Mouse (Mus musculus) liver, embryonic 11.5 days (tissue): Measurements from ENCODE around the gene Sgip1. TPM values are rescaled to one million over a fixed set of nuclear protein-coding genes. Genes with fewer than 3 reads are reported as not detected.

Experiments
- ATAC-seq: fragments of 200-750 bp; cut with Nextera tagmentation; replicated peaks from 2 replicates; pipeline ENCODE4 v1.8.0; 2017; ENCODE audit warnings: moderate number of reproducible peaks, mild to moderate bottlenecking, moderate TSS enrichment, moderate library complexity; ENCODE audit not compliant: low FRiP score
- DNase-seq: peaks from one replicate; pipeline ENCODE4 v3.0.0-alpha.2; 2017; ENCODE audit warnings: low spot score
- H3K27ac ChIP-seq: fragments of 300-500 bp; sonication (generic); 2 replicates; pipeline ENCODE4 v1.5.1; 2014; ENCODE audit warnings: mild to moderate bottlenecking, low read depth, low read length, control low read depth
- H3K27me3 ChIP-seq: fragments of 300-500 bp; sonication (generic); replicated peaks from 2 replicates; pipeline ENCODE4 v1.6.1; 2014; ENCODE audit warnings: low read length, mixed read lengths; ENCODE audit not compliant: control insufficient read depth, insufficient read depth
- H3K36me3 ChIP-seq: fragments of 300-500 bp; sonication (generic); 2 replicates; pipeline ENCODE4 v1.6.1; 2014; ENCODE audit warnings: mild to moderate bottlenecking, low read length, moderate library complexity, mixed read lengths; ENCODE audit not compliant: control insufficient read depth, insufficient read depth
- H3K4me1 ChIP-seq: fragments of 300-500 bp; sonication (generic); replicated peaks from 2 replicates; pipeline ENCODE4 v1.6.1; 2014; ENCODE audit warnings: low read length, mixed read lengths; ENCODE audit not compliant: control insufficient read depth, insufficient read depth
- H3K4me2 ChIP-seq: fragments of 300-500 bp; sonication (generic); 2 replicates; pipeline ENCODE4 v1.6.1; 2014; ENCODE audit warnings: mild to moderate bottlenecking, control low read depth, moderate library complexity
- H3K4me3 ChIP-seq: fragments of 300-500 bp; sonication (generic); 2 replicates; pipeline ENCODE4 v1.5.1; 2014; ENCODE audit warnings: low read depth, low read length, control low read depth
- H3K9ac ChIP-seq: fragments of 300-500 bp; sonication (generic); 2 replicates; pipeline ENCODE4 v1.6.1; 2014; ENCODE audit warnings: low read depth, low read length, control low read depth
- H3K9me3 ChIP-seq: fragments of 300-500 bp; sonication (generic); 2 replicates; pipeline ENCODE4 v1.6.1; 2016; ENCODE audit warnings: low read length, inconsistent platforms, mixed read lengths; ENCODE audit not compliant: control insufficient read depth
- WGBS: fragments of 180-500 bp; shearing (Covaris S2); extraction: QIAGEN DNeasy Blood & Tissue Kit; methylation state at CpG from one replicate; pipeline ENCODE4 v1.1.7; 2014; 5-methylcytosine and 5-hydroxymethylcytosine counted together
- polyA plus RNA-seq: library from polyadenylated mRNA; unstranded; fragments of >200 nt; fragmentation: Nextera tagmentation; extraction: Ambion mirVana; gene quantifications from 2 replicates; pipeline ENCODE4 v1.2.1, GENCODE M21; 2014

Sgip1 gene
- polyA plus RNA-seq, 1 experiment from 2014 or later: 1.9 TPM

- DNase-seq (no peak), ATAC-seq (no peak)
- no peak overlapping the region for H3K4me3 ChIP-seq
- no peaks in the 10 kb centered on the region for H3K36me3 ChIP-seq
- H3K4me2 ChIP-seq: no peak overlapping the region
- no peaks in the 10 kb centered on the region for H3K27me3 ChIP-seq
- no peak overlapping the region for H3K9ac ChIP-seq
- 66% methylated on average over 5 of the region's 5 CpGs for WGBS
- no peaks in the 10 kb centered on the region for H3K9me3 ChIP-seq
- H3K27ac ChIP-seq: no peak overlapping the region
- no peaks in the 10 kb centered on the region for H3K4me1 ChIP-seq
These were observed 172.7 kb downstream of the Sgip1 start for GRCm38 (mm10) chr4:102913700-102914327.

- Histone ChIP-seq H3K4me3 (no peak overlapping the region), H3K9ac (no peak overlapping the region), H3K27ac (no peak overlapping the region), H3K9me3 (no peaks in the 10 kb centered on the region), H3K27me3 (no peaks in the 10 kb centered on the region), H3K4me2 (no peak overlapping the region), H3K4me1 (no peaks in the 10 kb centered on the region), H3K36me3 (no peaks in the 10 kb centered on the region)
- DNase-seq (no peak), ATAC-seq (no peak)
- 87% methylated on average over 1 of the region's 1 CpGs for WGBS
These were observed 177.1 kb downstream of the Sgip1 start for GRCm38 (mm10) chr4:102918191-102918590.

GRCm38 (mm10) chr4:102929491-102929890, 188.4 kb downstream of the Sgip1 start:
- 77% methylated on average over 3 of the region's 4 CpGs for WGBS
- Histone ChIP-seq H3K9me3 (no peaks in the 10 kb centered on the region), H3K27ac (no peak overlapping the region)

GRCm38 (mm10) chr4:102930679-102931078, 189.6 kb downstream of the Sgip1 start:
- no peak overlapping the region for H3K27ac ChIP-seq
- WGBS: 61% methylated on average over 7 of the region's 7 CpGs
- no peak overlapping the region for H3K9ac ChIP-seq
- H3K4me3 ChIP-seq: no peak overlapping the region
- DNase-seq (no peak), ATAC-seq (no peak)
- H3K36me3 ChIP-seq: no peaks in the 10 kb centered on the region
- no peaks in the 10 kb centered on the region for H3K4me1 ChIP-seq
- H3K4me2 ChIP-seq: 0 out of 2 replicates have a peak overlapping the region, but pooled peaks have one; percentile 6
- no peaks in the 10 kb centered on the region for H3K27me3 ChIP-seq
- H3K9me3 ChIP-seq: no peaks in the 10 kb centered on the region

More at GRCm38 (mm10) chr4:102929491-102929890, 188.4 kb downstream of the Sgip1 start:
- DNase-seq (no peak), ATAC-seq (no peak)
- Histone ChIP-seq H3K9ac (no peak overlapping the region), H3K4me2 (no peak overlapping the region), H3K4me1 (no peaks in the 10 kb centered on the region), H3K4me3 (no peak overlapping the region), H3K27me3 (no peaks in the 10 kb centered on the region), H3K36me3 (no peaks in the 10 kb centered on the region)

GRCm38 (mm10) chr4:102940266-102940665, 199.2 kb downstream of the Sgip1 start:
- Histone ChIP-seq H3K4me1 (no peaks in the 10 kb centered on the region), H3K27me3 (no peaks in the 10 kb centered on the region), H3K9me3 (no peaks in the 10 kb centered on the region), H3K27ac (no peak overlapping the region), H3K4me3 (no peak overlapping the region), H3K9ac (no peak overlapping the region), H3K4me2 (no peak overlapping the region), H3K36me3 (no peaks in the 10 kb centered on the region)
- ATAC-seq (no peak), DNase-seq (no peak)
- WGBS: 79% methylated on average over 3 of the region's 3 CpGs

- Histone ChIP-seq H3K36me3 (no peaks in the 10 kb centered on the region), H3K9me3 (no peaks in the 10 kb centered on the region), H3K27me3 (no peaks in the 10 kb centered on the region), H3K4me2 (no peak overlapping the region), H3K9ac (no peak overlapping the region), H3K4me1 (no peaks in the 10 kb centered on the region), H3K27ac (no peak overlapping the region), H3K4me3 (no peak overlapping the region)
- no peak for ATAC-seq
- WGBS: 88% methylated on average over 4 of the region's 4 CpGs
- DNase-seq: no peak
These were observed 199.6 kb downstream of the Sgip1 start for GRCm38 (mm10) chr4:102940738-102941137.

GRCm38 (mm10) chr4:102944325-102944724, 203.2 kb downstream of the Sgip1 start:
- Histone ChIP-seq H3K27ac (no peak overlapping the region), H3K36me3 (no peaks in the 10 kb centered on the region), H3K9ac (no peak overlapping the region), H3K9me3 (no peaks in the 10 kb centered on the region), H3K27me3 (no peaks in the 10 kb centered on the region), H3K4me1 (no peaks in the 10 kb centered on the region), H3K4me3 (no peak overlapping the region), H3K4me2 (no peak overlapping the region)
- no peak for ATAC-seq
- WGBS: 33% methylated on average over 6 of the region's 6 CpGs
- no peak for DNase-seq

GRCm38 (mm10) chr4:102952476-102952875, 211.4 kb downstream of the Sgip1 start:
- Histone ChIP-seq H3K9me3 (no peaks in the 10 kb centered on the region), H3K27ac (no peak overlapping the region), H3K4me1 (no peaks in the 10 kb centered on the region), H3K27me3 (no peaks in the 10 kb centered on the region), H3K4me3 (no peak overlapping the region), H3K4me2 (no peak overlapping the region), H3K9ac (no peak overlapping the region), H3K36me3 (no peaks in the 10 kb centered on the region)
- DNase-seq: no peak
- no peak for ATAC-seq
- WGBS: 63% methylated on average over 2 of the region's 2 CpGs

GRCm38 (mm10) chr4:102955294-102955956, 214.3 kb downstream of the Sgip1 start:
- H3K27ac ChIP-seq: no peak overlapping the region
- no peak for DNase-seq
- no peak overlapping the region for H3K4me2 ChIP-seq
- H3K4me1 ChIP-seq: no peaks in the 10 kb centered on the region
- no peaks in the 10 kb centered on the region for H3K27me3 ChIP-seq
- ATAC-seq: no peak
- no peaks in the 10 kb centered on the region for H3K36me3 ChIP-seq
- H3K4me3 ChIP-seq: no peak overlapping the region
- no peaks in the 10 kb centered on the region for H3K9me3 ChIP-seq
- 65% methylated on average over 17 of the region's 17 CpGs for WGBS
- no peak overlapping the region for H3K9ac ChIP-seq
